Mouse (Mus musculus): ENCODE data around the gene Rspry1.

DNA sequence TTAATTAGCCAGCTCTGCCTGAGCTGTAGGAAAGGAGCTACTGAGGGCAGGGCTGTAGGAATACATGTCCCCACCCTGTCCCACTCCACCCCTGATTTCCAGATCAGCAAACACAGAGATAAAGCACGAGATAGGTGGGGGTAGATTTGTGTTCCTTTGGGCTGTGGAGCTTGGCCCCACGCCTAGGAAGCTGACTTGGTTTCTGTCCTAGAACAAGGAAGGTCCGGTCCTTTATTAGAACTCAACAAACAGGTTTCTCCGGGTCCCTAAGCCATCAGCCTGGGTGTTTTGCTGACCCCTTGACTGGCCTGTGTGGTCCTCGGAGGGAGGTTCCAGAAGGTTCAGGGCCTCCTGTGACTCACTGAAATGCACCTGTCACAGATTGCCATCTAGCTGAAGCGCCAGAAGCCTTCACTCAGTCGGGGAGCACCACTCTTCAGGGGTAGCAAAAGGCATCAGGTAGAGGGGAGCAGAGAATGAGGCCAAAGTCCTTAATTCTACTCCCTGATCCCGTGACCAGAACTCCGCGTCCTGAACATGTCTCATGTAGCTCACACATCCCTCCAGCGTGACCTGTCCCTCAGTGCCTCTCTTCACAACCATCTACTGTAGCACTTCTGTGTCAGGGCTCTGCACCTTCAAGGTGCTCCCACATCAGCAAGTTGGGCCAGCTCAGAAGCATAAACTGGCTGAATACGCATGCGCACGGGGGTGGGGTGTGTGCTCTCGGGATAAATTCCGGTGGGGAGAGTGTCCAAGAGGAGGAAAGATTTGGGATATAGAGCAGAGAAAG is 81.2 kb downstream of the Rspry1 start:
- TF ChIP-seq CTCF (IDR thresholded peaks at IDR 0.05; ENCODE audit: low read depth) (no peak), EP300 (IDR thresholded peaks at IDR 0.05; ENCODE audit: low read depth) (no peak)

Measured in liver, postnatal 0 days (tissue).